Mouse (Mus musculus): ENCODE results near the gene 4930522H14Rik. TPM values are rescaled to one million over a fixed set of nuclear protein-coding genes. Genes with fewer than 3 reads are reported as not detected.

4930522H14Rik gene
- total and polyA plus RNA-seq, 2 experiments from 2014 or later = not detected

GRCm38 (mm10) chr4:109568959-109569358 lies 37.9 kb upstream of the 4930522H14Rik start:
- Histone ChIP-seq H3K27ac (peak overlapping the region; percentile 68), H3K36me3 (ENCODE audit: insufficient read depth, low read length) (no peaks in the 10 kb centered on the region), H3K9me3 (ENCODE audit: low read length) (no peaks in the 10 kb centered on the region), H3K4me3 (ENCODE audit: low read length) (peak overlapping the region; percentile 32), H3K4me2 (ENCODE audit: low read depth, low read length) (peak overlapping the region; percentile 57), H3K9ac (replicated peaks; ENCODE audit: low read length) (peak overlapping the region; percentile 41; the same call in 1 of the 2 replicates), H3K4me1 (ENCODE audit: insufficient read depth, low read length) (no peaks in the 10 kb centered on the region), H3K27me3 (ENCODE audit: insufficient read depth, low read length) (no peaks in the 10 kb centered on the region)
- DNase-seq (ENCODE audit: low spot score) = peak; percentile 48
- WGBS = 31% methylated on average over 10 of the region's 10 CpGs
- peak; percentile 90 for ATAC-seq
- TF ChIP-seq CTCF (IDR thresholded peaks at IDR 0.05; ENCODE audit: low read depth) = 0 out of 2 replicates have a peak, but pooled peaks have one; percentile 1

GRCm38 (mm10) chr4:109564711-109565110 lies 33.6 kb upstream of the 4930522H14Rik start:
- no peaks in the 10 kb centered on the region for H3K36me3 ChIP-seq (ENCODE audit: insufficient read depth, low read length)
- DNase-seq (ENCODE audit: low spot score) (no peak), ATAC-seq (no peak)
- no peak overlapping the region for H3K4me3 ChIP-seq (ENCODE audit: low read length)
- H3K4me2 ChIP-seq (ENCODE audit: low read depth, low read length) = no peak overlapping the region
- no peak overlapping the region for H3K9ac ChIP-seq (replicated peaks; ENCODE audit: low read length)
- no peaks in the 10 kb centered on the region for H3K9me3 ChIP-seq (ENCODE audit: low read length)
- no peaks in the 10 kb centered on the region for H3K4me1 ChIP-seq (ENCODE audit: insufficient read depth, low read length)
- no peak overlapping the region for H3K27ac ChIP-seq
- TF ChIP-seq CTCF (IDR thresholded peaks at IDR 0.05; ENCODE audit: low read depth) = no peak
- 86% methylated on average over 6 of the region's 6 CpGs for WGBS
- H3K27me3 ChIP-seq (ENCODE audit: insufficient read depth, low read length) = no peaks in the 10 kb centered on the region

DNA sequence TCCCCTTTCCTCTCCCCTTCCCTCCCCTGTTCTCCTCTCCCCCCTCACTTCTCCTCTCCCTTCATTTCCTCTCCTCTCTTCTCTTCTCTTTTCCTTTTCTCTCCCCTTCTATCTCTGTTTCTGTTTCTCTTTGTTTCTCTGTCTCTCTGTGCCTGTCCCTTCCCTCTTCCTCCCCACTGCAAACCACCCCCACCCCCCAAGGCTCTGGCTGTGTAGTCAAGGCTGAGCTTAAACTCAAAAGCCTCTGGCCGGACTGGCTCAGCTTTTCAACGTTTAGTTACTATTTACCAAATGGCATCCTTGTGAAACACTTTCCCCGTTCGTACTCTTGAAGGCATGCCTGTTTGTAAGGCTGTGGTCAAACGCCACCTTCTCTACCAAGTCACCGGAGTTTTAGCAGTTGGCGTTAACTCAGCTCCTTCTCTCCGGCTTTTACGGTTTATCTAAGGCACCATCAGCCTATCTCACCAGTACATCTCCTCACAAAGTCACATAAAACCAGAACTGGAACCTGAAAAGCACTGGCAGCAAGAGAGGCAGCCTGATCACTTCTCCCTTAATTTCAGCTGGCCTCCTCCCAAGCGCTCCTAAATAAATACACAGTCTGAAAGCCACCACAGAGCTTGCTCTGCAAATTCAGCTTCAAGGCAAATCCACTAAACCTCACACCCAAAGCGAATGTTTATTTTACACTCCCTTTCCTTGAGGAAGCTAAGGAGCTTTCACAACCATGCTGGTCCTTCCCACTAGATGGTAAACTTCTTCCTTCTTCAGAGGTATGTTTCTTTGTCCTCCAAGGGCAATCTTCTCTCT lies 19.4 kb upstream of the 4930522H14Rik start:
- WGBS = 46% methylated on average over 11 of the region's 11 CpGs
- no peaks in the 10 kb centered on the region for H3K4me1 ChIP-seq (ENCODE audit: insufficient read depth, low read length)
- H3K9me3 ChIP-seq (ENCODE audit: low read length) = no peaks in the 10 kb centered on the region
- DNase-seq (ENCODE audit: low spot score) (peak; percentile 4), ATAC-seq (no peak)
- no peaks in the 10 kb centered on the region for H3K27me3 ChIP-seq (ENCODE audit: insufficient read depth, low read length)
- H3K4me3 ChIP-seq (ENCODE audit: low read length) = no peak overlapping the region
- no peak for TF ChIP-seq CTCF (IDR thresholded peaks at IDR 0.05; ENCODE audit: low read depth)
- no peaks in the 10 kb centered on the region for H3K36me3 ChIP-seq (ENCODE audit: insufficient read depth, low read length)
- no peak overlapping the region for H3K27ac ChIP-seq
- H3K9ac ChIP-seq (replicated peaks; ENCODE audit: low read length) = no peak overlapping the region
- peak overlapping the region; percentile 1; the same call in 1 of the 2 replicates for H3K4me2 ChIP-seq (ENCODE audit: low read depth, low read length)

GRCm38 (mm10) chr4:109547306-109547705 lies 16.2 kb upstream of the 4930522H14Rik start:
- ATAC-seq (no peak), DNase-seq (ENCODE audit: low spot score) (no peak)
- Histone ChIP-seq H3K9ac (replicated peaks; ENCODE audit: low read length) (no peak overlapping the region), H3K27ac (no peak overlapping the region), H3K4me3 (ENCODE audit: low read length) (no peak overlapping the region), H3K4me1 (ENCODE audit: insufficient read depth, low read length) (no peaks in the 10 kb centered on the region), H3K4me2 (ENCODE audit: low read depth, low read length) (no peak overlapping the region), H3K36me3 (ENCODE audit: insufficient read depth, low read length) (no peaks in the 10 kb centered on the region), H3K27me3 (ENCODE audit: insufficient read depth, low read length) (no peaks in the 10 kb centered on the region), H3K9me3 (ENCODE audit: low read length) (no peaks in the 10 kb centered on the region)
- WGBS = 21% methylated on average over 2 of the region's 2 CpGs
- no peak for TF ChIP-seq CTCF (IDR thresholded peaks at IDR 0.05; ENCODE audit: low read depth)

GRCm38 (mm10) chr4:109546538-109546937 lies 15.4 kb upstream of the 4930522H14Rik start:
- Histone ChIP-seq H3K4me1 (ENCODE audit: insufficient read depth, low read length) (no peaks in the 10 kb centered on the region), H3K4me3 (ENCODE audit: low read length) (no peak overlapping the region), H3K36me3 (ENCODE audit: insufficient read depth, low read length) (no peaks in the 10 kb centered on the region), H3K9me3 (ENCODE audit: low read length) (no peaks in the 10 kb centered on the region), H3K4me2 (ENCODE audit: low read depth, low read length) (no peak overlapping the region), H3K27ac (no peak overlapping the region), H3K9ac (replicated peaks; ENCODE audit: low read length) (no peak overlapping the region), H3K27me3 (ENCODE audit: insufficient read depth, low read length) (no peaks in the 10 kb centered on the region)
- ATAC-seq = no peak
- TF ChIP-seq CTCF (IDR thresholded peaks at IDR 0.05; ENCODE audit: low read depth) = no peak
- WGBS = 73% methylated on average over 2 of the region's 2 CpGs
- DNase-seq (ENCODE audit: low spot score) = no peak

- no peak overlapping the region for H3K4me2 ChIP-seq (ENCODE audit: low read depth, low read length)
- ATAC-seq (no peak), DNase-seq (ENCODE audit: low spot score) (no peak)
- no peak overlapping the region for H3K9ac ChIP-seq (replicated peaks; ENCODE audit: low read length)
- WGBS = 39% methylated on average over 15 of the region's 15 CpGs
- H3K4me3 ChIP-seq (ENCODE audit: low read length) = no peak overlapping the region
- no peak overlapping the region for H3K27ac ChIP-seq
- TF ChIP-seq CTCF (IDR thresholded peaks at IDR 0.05; ENCODE audit: low read depth) = no peak
- no peaks in the 10 kb centered on the region for H3K9me3 ChIP-seq (ENCODE audit: low read length)
- no peaks in the 10 kb centered on the region for H3K27me3 ChIP-seq (ENCODE audit: insufficient read depth, low read length)
- no peaks in the 10 kb centered on the region for H3K4me1 ChIP-seq (ENCODE audit: insufficient read depth, low read length)
- H3K36me3 ChIP-seq (ENCODE audit: insufficient read depth, low read length) = no peaks in the 10 kb centered on the region
These were observed 766 bp downstream of the 4930522H14Rik start for GRCm38 (mm10) chr4:109530245-109530816.

- 3% methylated on average over 5 of the region's 5 CpGs for WGBS
- H3K4me3 ChIP-seq (ENCODE audit: low read length) = no peak overlapping the region
- no peaks in the 10 kb centered on the region for H3K4me1 ChIP-seq (ENCODE audit: insufficient read depth, low read length)
- H3K36me3 ChIP-seq (ENCODE audit: insufficient read depth, low read length) = no peaks in the 10 kb centered on the region
- no peak overlapping the region for H3K9ac ChIP-seq (replicated peaks; ENCODE audit: low read length)
- H3K27ac ChIP-seq = no peak overlapping the region
- H3K9me3 ChIP-seq (ENCODE audit: low read length) = no peaks in the 10 kb centered on the region
- peak; percentile 75 for TF ChIP-seq CTCF (IDR thresholded peaks at IDR 0.05; ENCODE audit: low read depth)
- H3K27me3 ChIP-seq (ENCODE audit: insufficient read depth, low read length) = no peaks in the 10 kb centered on the region
- ATAC-seq (0 out of 2 replicates have a peak, but pooled peaks have one; percentile 51), DNase-seq (ENCODE audit: low spot score) (peak; percentile 77)
- H3K4me2 ChIP-seq (ENCODE audit: low read depth, low read length) = no peak overlapping the region
These were observed 26.2 kb downstream of the 4930522H14Rik start for GRCm38 (mm10) chr4:109504885-109505284.
